Mouse (Mus musculus): ENCODE results near the gene Gm21985.

The Gm21985 gene

GRCm38 (mm10) chr2:112266242-112266592, at the start of gene Gm21985:
TSS of gene Gm21985 (plus strand) at chr2:112266314.
- in situ Hi-C loops (cut with MboI): no loop called here

DNA sequence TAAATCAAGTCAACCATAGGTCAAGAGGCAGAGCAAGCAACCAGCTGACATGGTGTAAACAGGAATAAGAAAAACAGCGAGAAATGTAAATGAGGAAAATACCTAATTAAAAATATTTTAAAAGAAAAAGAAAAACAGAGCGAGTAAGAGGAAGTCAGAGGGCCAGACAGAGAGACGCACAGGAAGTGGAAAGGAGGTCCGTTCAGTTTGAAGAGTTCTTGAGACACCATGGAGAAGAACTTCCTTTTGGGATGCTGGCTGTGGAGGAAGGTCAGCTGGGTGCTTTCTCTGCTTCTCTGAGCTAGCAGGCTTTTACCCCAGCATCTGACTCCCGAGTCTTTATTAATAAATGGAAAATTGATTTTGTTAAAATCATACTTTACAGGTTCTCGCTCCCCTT, 48.5 kb upstream of the Gm21985 start:
- in situ Hi-C loops (cut with MboI): no loop called here

GRCm38 (mm10) chr2:112220880-112221279, 45.2 kb upstream of the Gm21985 start:
- in situ Hi-C loops (cut with MboI): no loop called here

GRCm38 (mm10) chr2:112222607-112223006, 43.5 kb upstream of the Gm21985 start:
- in situ Hi-C loops (cut with MboI): no loop called here

- in situ Hi-C loops (cut with MboI): no loop called here
These were observed 41.8 kb upstream of the Gm21985 start for GRCm38 (mm10) chr2:112224356-112224755.

DNA sequence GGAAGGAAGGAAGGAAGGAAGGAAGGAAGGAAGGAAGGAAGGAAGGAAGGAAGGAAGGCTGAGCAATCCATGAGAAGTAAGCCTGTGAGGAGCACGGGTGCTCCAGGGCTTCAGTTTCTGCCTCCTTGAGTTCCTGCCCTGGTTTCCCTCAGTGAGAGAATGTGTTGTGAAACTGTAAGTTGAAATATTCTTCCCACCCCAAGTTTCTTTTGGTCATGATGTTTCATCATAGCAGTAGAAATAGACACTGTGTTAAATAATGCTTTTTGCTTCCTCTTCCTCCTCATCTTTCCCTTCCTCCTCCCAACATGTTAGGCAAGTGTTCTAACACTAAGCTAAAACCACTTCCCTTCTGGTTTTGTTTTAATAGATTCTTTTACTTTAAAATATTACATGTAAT, 33.5 kb upstream of the Gm21985 start:
- in situ Hi-C loops (cut with MboI): no loop called here

DNA sequence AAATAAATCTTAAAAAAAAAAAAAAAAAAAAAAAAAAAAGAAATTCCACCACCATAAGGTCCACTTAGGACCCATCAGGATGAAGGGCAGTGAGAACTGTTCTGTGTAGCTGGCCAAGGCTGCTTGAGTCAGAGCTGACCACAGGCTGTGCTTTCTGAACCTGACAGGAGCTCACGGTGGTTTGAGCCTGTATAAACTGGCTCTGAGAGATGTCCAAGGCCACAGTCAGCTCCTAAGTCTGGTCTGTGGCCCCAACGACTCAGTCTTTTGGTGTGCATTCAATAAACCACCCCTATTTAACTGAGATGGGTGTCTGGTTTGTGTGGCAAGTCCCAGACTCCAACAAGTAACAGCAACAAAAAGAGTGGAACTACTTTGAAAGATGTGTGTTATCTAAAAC, 29.5 kb upstream of the Gm21985 start:
- in situ Hi-C loops (cut with MboI): no loop called here

DNA sequence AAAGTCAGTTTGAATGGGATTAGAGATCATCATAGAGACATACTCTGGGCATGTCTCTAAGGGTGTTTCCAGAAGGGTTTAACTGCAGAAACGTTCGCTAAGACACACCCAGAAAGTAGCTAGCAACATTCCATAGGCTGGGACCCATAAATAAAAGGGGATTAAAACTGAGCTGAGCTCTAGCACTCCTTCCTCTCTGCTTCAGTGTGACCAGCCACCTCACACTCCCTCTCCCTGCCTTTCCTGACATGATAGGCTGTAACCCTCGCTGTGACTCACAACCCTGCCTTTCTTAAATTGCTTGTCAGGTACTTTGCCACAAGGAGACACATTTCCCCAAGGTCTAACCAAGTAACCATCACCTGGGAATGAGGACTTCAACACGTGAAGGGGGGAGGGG, 28.1 kb upstream of the Gm21985 start:
- in situ Hi-C loops (cut with MboI): no loop called here

DNA sequence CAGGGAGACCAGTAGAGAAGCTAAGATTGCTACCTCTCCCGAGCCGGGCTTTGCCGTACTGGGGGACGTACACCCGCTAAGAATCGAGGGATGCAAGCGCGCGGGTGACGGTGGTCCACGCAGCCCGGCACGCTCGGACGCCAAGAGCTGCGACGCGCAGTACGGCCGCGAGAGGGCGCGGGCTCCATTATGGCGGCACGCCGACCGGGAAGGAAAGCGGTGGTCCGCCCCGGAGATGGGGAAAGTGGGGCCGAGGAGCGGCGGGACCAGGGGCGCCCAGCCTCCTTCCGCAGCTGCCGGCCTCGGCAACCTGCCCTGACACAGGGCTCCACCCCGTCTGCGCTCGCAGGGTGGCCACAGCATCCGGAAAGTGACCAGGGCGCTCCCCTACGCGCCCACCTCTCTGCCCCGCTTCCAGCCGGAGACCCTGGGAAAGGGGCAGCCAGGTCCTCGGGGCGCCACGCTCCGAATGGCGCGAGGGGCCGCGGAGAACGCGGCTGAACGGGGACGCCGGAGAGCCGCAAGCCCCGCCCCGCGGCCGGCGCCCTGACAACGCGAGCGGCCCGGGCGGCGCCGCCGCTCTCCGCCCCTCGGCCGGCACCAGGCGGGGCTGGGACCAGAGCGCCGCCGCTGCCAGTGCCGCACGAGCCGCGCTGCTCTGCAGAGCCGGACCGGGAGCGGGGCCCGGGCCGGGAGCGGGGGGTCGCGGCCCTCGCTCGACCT, 26.7 kb upstream of the Gm21985 start, which contains the start of gene Lpcat4:
TSS of gene Lpcat4 (plus strand) at position 257 of the 723 bp plus-strand sequence.
- in situ Hi-C loops (cut with MboI): no loop called here

- in situ Hi-C loops (cut with MboI): no loop called here
These were observed 26.0 kb upstream of the Gm21985 start for GRCm38 (mm10) chr2:112239935-112240721.

- in situ Hi-C loops (cut with MboI): no loop called here
These were observed 24.3 kb upstream of the Gm21985 start for GRCm38 (mm10) chr2:112241787-112242186.

- in situ Hi-C loops (cut with MboI): no loop called here
These were observed 20.8 kb upstream of the Gm21985 start for GRCm38 (mm10) chr2:112245307-112245706.

- in situ Hi-C loops (cut with MboI): no loop called here
These were observed 19.9 kb upstream of the Gm21985 start for GRCm38 (mm10) chr2:112246193-112246592.

DNA sequence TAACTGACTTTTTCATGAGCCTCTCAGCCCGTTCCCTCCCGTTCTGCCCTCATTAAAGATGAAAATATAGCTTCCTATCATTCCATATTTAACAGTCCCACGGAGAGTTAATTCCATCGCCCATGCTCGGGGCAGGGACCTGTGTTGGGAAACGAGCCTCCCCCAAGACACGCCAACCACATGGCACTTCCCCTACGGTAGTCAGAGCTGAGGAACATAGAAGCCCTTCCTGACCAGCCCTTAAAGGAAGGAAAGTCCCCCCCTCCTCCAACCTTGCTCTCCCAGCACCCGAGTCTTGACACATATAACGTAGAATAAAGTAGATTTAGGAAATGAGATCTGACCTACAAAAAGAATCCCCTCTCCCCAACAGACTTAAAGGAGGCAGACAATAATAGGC, 18.8 kb upstream of the Gm21985 start:
- in situ Hi-C loops (cut with MboI): no loop called here

GRCm38 (mm10) chr2:112249780-112250453, 16.2 kb upstream of the Gm21985 start:
- in situ Hi-C loops (cut with MboI): no loop called here

- in situ Hi-C loops (cut with MboI): no loop called here
These were observed 11.2 kb upstream of the Gm21985 start for GRCm38 (mm10) chr2:112254675-112255515.

DNA sequence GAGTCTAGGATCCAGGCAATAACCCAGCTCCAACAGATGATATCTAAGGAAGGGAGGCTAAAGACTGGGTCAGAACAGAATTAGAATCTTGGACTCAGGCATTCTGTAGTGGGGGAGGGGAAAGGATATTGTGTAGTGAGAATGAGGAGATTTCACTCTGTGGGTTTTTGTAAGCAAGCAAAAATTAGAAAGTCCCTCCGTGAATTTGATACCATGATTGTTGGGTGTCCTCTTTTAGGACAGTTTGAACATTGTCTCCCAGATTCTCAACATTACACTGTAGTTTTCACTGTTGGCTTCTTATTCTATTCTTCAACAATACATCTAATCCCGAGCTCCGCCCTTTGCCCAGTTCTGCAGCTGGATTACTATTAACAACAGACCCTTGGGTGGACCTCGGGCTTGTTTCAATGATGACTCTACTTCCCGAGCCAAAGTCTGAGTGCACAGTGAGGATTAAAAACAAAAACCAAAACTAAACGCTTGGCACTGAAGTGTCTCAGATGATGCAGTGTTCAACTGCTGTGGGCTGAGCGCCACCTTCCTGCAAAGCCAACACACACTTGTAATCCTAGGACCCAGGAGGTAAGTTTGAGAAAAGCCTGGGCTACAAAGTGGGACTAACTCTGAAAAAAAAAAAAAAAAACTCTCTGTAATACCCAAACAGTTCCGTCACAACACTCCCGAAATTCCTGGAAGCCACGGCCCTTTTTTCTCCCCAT, 6.7 kb upstream of the Gm21985 start, which contains the start of gene Nutm1:
TSS of gene Nutm1 (minus strand) at position 51 of the 722 bp plus-strand sequence.
- in situ Hi-C loops (cut with MboI): no loop called here

- in situ Hi-C loops (cut with MboI): no loop called here
These were observed 4.1 kb upstream of the Gm21985 start, which contains the start of gene Nop10 for GRCm38 (mm10) chr2:112261748-112262653. TSS of gene Nop10 (plus strand) at chr2:112261926.

GRCm38 (mm10) chr2:112262779-112263295, 3.3 kb upstream of the Gm21985 start:
- in situ Hi-C loops (cut with MboI): no loop called here

GRCm38 (mm10) chr2:112264364-112264763, 1.8 kb upstream of the Gm21985 start:
- in situ Hi-C loops (cut with MboI): no loop called here

Data from mature B cell (primary cell).